Mouse (Mus musculus): ENCODE data around the gene Rab5c. TPM values are rescaled to one million over a fixed set of nuclear protein-coding genes. Genes with fewer than 3 reads are reported as not detected.

Gene Rab5c
- total and polyA plus RNA-seq, 3 experiments = 249 to 263 TPM; not detected in 1

- Histone ChIP-seq H3K4me3 (ENCODE audit: control insufficient read depth in 1 of 2, insufficient read depth in 1 of 2, low read depth in 2 of 2, low read length in 2 of 2) (no peak overlapping the region), H3K36me3 (ENCODE audit: control insufficient read depth in 1 of 2, insufficient read depth in 2 of 2, low read length in 2 of 2) (0 out of 4 replicates have a peak, but pooled peaks cover 0 to 5% of the 10 kb centered on the region in 2 experiments), H3K9me3 (replicated peaks; ENCODE audit: insufficient read depth, low read length) (no peaks in the 10 kb centered on the region), H3K9ac (ENCODE audit: control insufficient read depth, low read depth, low read length, poor library complexity, severe bottlenecking) (no peak overlapping the region), H3K4me1 (ENCODE audit: control insufficient read depth in 1 of 2, insufficient read depth in 2 of 2, low read length in 2 of 2) (peaks cover 3 to 9% of the 10 kb centered on the region in 2 experiments; a peak in 3 of 4 replicates), H3K79me2 (ENCODE audit: control insufficient read depth, insufficient read depth, low read length, poor library complexity) (no peaks in the 10 kb centered on the region), H3K27me3 (ENCODE audit: control insufficient read depth in 1 of 2, insufficient read depth in 2 of 2, low read length in 2 of 2) (no peaks in the 10 kb centered on the region), H3K27ac (ENCODE audit: control insufficient read depth, low read depth, low read length) (no peak overlapping the region)
- TF ChIP-seq TBP (IDR thresholded peaks at IDR 0.05; ENCODE audit: low read depth, low read length) = no peak
- TF ChIP-seq ETS1 (IDR thresholded peaks at IDR 0.05; ENCODE audit: low read depth, low read length) = no peak
- TF ChIP-seq GATA1 (IDR thresholded peaks at IDR 0.05; ENCODE audit: low read depth, low read length) = no peak
- no peak for TF ChIP-seq ELF1 (IDR thresholded peaks at IDR 0.05; ENCODE audit: low read depth, low read length)
- no peak for TF ChIP-seq SMC3 (IDR thresholded peaks at IDR 0.05; ENCODE audit: low read depth, low read length)
- no peak for TF ChIP-seq ZKSCAN1 (IDR thresholded peaks at IDR 0.05; ENCODE audit: low read depth, low read length)
- no peak for TF ChIP-seq HCFC1 (IDR thresholded peaks at IDR 0.05; ENCODE audit: low read depth, low read length)
- no peak for TF ChIP-seq MEF2A (IDR thresholded peaks at IDR 0.05; ENCODE audit: extremely low read depth, insufficient replicate concordance, low read depth, low read length, poor library complexity, severe bottlenecking)
- TF ChIP-seq MAFK (IDR thresholded peaks at IDR 0.05; ENCODE audit: borderline replicate concordance, low read depth, low read length) = no peak
- TF ChIP-seq TAL1 (IDR thresholded peaks at IDR 0.05; ENCODE audit: low read length) = no peak
- TF ChIP-seq RCOR1 (IDR thresholded peaks at IDR 0.05; ENCODE audit: low read depth, low read length) = no peak
- TF ChIP-seq POLR2A (IDR thresholded peaks at IDR 0.05; ENCODE audit: control insufficient read depth in 1 of 2, insufficient read depth in 1 of 2, low read depth in 1 of 2, low read length in 2 of 2, poor library complexity in 1 of 2) = no peak
- TF ChIP-seq CHD2 (IDR thresholded peaks at IDR 0.05; ENCODE audit: low read length) = no peak
- no peak for TF ChIP-seq SIN3A (IDR thresholded peaks at IDR 0.05; ENCODE audit: low read length)
- no peak for TF ChIP-seq POLR2AphosphoS5 (IDR thresholded peaks at IDR 0.05; ENCODE audit: borderline replicate concordance, low read depth, low read length)
- DNase-seq (ENCODE audit: low read depth, low spot score) = no peak
These were observed 12.1 kb upstream of the Rab5c start for GRCm38 (mm10) chr11:100750127-100750526.

GRCm38 (mm10) chr11:100749469-100749868 lies 11.5 kb upstream of the Rab5c start:
- no peaks in the 10 kb centered on the region for H3K79me2 ChIP-seq (ENCODE audit: control insufficient read depth, insufficient read depth, low read length, poor library complexity)
- peaks cover 3 to 9% of the 10 kb centered on the region in 2 experiments; a peak in 3 of 4 replicates for H3K4me1 ChIP-seq (ENCODE audit: control insufficient read depth in 1 of 2, insufficient read depth in 2 of 2, low read length in 2 of 2)
- no peak for DNase-seq (ENCODE audit: low read depth, low spot score)
- no peak overlapping the region for H3K9ac ChIP-seq (ENCODE audit: control insufficient read depth, low read depth, low read length, poor library complexity, severe bottlenecking)
- H3K27me3 ChIP-seq (ENCODE audit: control insufficient read depth in 1 of 2, insufficient read depth in 2 of 2, low read length in 2 of 2) = no peaks in the 10 kb centered on the region
- 0 out of 4 replicates have a peak, but pooled peaks cover 0 to 5% of the 10 kb centered on the region in 2 experiments for H3K36me3 ChIP-seq (ENCODE audit: control insufficient read depth in 1 of 2, insufficient read depth in 2 of 2, low read length in 2 of 2)
- no peak for TF ChIP-seq MAX (IDR thresholded peaks at IDR 0.05; ENCODE audit: low read length)
- H3K27ac ChIP-seq (ENCODE audit: control insufficient read depth, low read depth, low read length) = no peak overlapping the region
- no peaks in the 10 kb centered on the region for H3K9me3 ChIP-seq (replicated peaks; ENCODE audit: insufficient read depth, low read length)
- no peak overlapping the region for H3K4me3 ChIP-seq (ENCODE audit: control insufficient read depth in 1 of 2, insufficient read depth in 1 of 2, low read depth in 2 of 2, low read length in 2 of 2)
